Mouse (Mus musculus) hindbrain, embryonic 16.5 days (tissue): ENCODE measurements around the gene Thra. TPM values are rescaled to one million over a fixed set of nuclear protein-coding genes. Genes with fewer than 3 reads are reported as not detected.
A peak's percentile ranks its signal among the peaks of the same experiment; 100 is the strongest.
"Not testable (repeated sequence)": the region's sequence is repeated elsewhere in the genome, so short reads cannot be mapped to it uniquely, and the experiment has no call there.

Source experiments
- ATAC-seq: fragments of 200-750 bp; cut with Nextera tagmentation; 2 replicates; pipeline ENCODE4 v1.8.0; 2017; ENCODE audit warnings: moderate TSS enrichment, moderate library complexity
- H3K27ac ChIP-seq: fragments of 300-500 bp; sonication (generic); 2 replicates; pipeline ENCODE4 v1.5.1; 2014; ENCODE audit warnings: low read depth, mild to moderate bottlenecking, control low read depth, low read length, moderate library complexity
- H3K27me3 ChIP-seq: fragments of 300-500 bp; sonication (generic); replicated peaks from 2 replicates; pipeline ENCODE4 v1.6.1; 2014; ENCODE audit warnings: low read length; ENCODE audit not compliant: control insufficient read depth, insufficient read depth
- H3K36me3 ChIP-seq: fragments of 300-500 bp; sonication (generic); 2 replicates; pipeline ENCODE4 v1.6.1; 2014; ENCODE audit warnings: mild to moderate bottlenecking, low read length, moderate library complexity, mixed read lengths; ENCODE audit not compliant: control insufficient read depth, insufficient read depth
- H3K4me1 ChIP-seq: fragments of 300-500 bp; sonication (generic); 2 replicates; pipeline ENCODE4 v1.6.1; 2014; ENCODE audit warnings: low read depth, low read length; ENCODE audit not compliant: control insufficient read depth, insufficient read depth
- H3K4me2 ChIP-seq: fragments of 300-500 bp; sonication (generic); 2 replicates; pipeline ENCODE4 v1.6.1; 2014; ENCODE audit warnings: mild to moderate bottlenecking, low read length, control low read depth, moderate library complexity
- H3K4me3 ChIP-seq: fragments of 300-500 bp; sonication (generic); 2 replicates; pipeline ENCODE4 v1.5.1; 2014; ENCODE audit warnings: mild to moderate bottlenecking, low read length, control low read depth, moderate library complexity
- H3K9ac ChIP-seq: fragments of 300-500 bp; sonication (generic); 2 replicates; pipeline ENCODE4 v1.6.1; 2014; ENCODE audit warnings: low read depth, mild to moderate bottlenecking, control low read depth, low read length, moderate library complexity
- H3K9me3 ChIP-seq: fragments of 300-500 bp; sonication (generic); 2 replicates; pipeline ENCODE4 v1.6.1; 2014; ENCODE audit warnings: mild to moderate bottlenecking, low read length, moderate library complexity; ENCODE audit not compliant: control insufficient read depth
- WGBS: fragments of 180-500 bp; shearing (Covaris S2); extraction: QIAGEN DNeasy Blood & Tissue Kit; methylation state at CpG from one replicate; pipeline ENCODE4 v1.1.7; 2014; 5-methylcytosine and 5-hydroxymethylcytosine counted together
- polyA plus RNA-seq: library from polyadenylated mRNA; unstranded; fragments of >200 nt; fragmentation: Nextera tagmentation; extraction: Ambion mirVana; gene quantifications from 2 replicates; pipeline ENCODE4 v1.2.1, GENCODE M21; 2015

The Thra gene
- polyA plus RNA-seq, 1 experiment from 2014 or later: 144 TPM

DNA sequence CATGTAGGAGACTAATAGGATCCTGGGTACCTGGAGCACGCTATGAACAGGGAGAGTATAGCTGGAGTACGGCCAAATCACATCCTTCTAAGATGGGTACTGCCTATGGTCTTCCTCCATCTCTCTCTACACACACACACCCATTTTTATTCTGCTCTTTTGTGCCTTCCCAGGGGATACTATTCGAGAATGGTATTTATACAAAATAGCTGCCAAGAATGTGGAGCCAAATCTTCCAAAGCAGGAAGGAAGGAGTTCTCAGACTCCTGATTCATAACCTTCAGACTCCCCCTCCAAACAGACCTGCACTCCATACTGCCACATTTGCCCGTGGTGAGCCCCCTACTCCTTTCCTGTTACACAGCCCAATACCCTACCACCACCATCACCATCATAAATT, 9.7 kb upstream of the Thra start:
- no peak overlapping the region for H3K9ac ChIP-seq
- 67% methylated on average over 4 of the region's 4 CpGs for WGBS
- H3K27me3 ChIP-seq: no peaks in the 10 kb centered on the region
- H3K27ac ChIP-seq: peak overlapping the region; percentile 48
- 0 out of 2 replicates have a peak, but pooled peaks cover 2% of the 10 kb centered on the region for H3K9me3 ChIP-seq
- peaks cover 4% of the 10 kb centered on the region for H3K4me1 ChIP-seq
- no peaks in the 10 kb centered on the region for H3K36me3 ChIP-seq
- no peak overlapping the region for H3K4me3 ChIP-seq
- no peak for ATAC-seq
- H3K4me2 ChIP-seq: no peak overlapping the region

DNA sequence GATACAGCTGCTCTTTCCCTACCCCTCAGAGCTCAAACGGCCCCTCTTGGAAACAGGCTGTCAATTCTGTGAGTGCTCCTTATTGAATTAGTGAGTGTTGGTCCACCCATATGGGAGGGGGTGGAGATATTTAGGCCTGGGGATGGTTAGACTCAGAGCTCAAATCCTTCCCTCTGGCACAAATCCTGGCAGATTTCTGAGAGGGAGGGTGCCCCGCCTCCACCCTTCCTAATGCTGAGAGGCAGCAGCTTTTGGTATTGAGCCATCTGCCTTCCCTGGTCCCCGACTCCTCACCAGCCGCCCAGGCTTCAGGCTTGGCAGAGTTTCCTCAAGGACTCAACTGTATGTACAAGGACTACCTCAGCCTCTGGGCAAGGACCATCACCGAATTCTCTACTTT, 9.3 kb upstream of the Thra start:
- peak; percentile 28; the same call in 1 of the 2 replicates for ATAC-seq
- Histone ChIP-seq H3K4me2 (no peak overlapping the region), H3K36me3 (no peaks in the 10 kb centered on the region), H3K4me3 (no peak overlapping the region), H3K9me3 (0 out of 2 replicates have a peak, but pooled peaks cover 2% of the 10 kb centered on the region), H3K9ac (no peak overlapping the region), H3K27me3 (no peaks in the 10 kb centered on the region), H3K4me1 (peaks cover 4% of the 10 kb centered on the region), H3K27ac (peak overlapping the region; percentile 48)
- WGBS: 46% methylated on average over 5 of the region's 5 CpGs

DNA sequence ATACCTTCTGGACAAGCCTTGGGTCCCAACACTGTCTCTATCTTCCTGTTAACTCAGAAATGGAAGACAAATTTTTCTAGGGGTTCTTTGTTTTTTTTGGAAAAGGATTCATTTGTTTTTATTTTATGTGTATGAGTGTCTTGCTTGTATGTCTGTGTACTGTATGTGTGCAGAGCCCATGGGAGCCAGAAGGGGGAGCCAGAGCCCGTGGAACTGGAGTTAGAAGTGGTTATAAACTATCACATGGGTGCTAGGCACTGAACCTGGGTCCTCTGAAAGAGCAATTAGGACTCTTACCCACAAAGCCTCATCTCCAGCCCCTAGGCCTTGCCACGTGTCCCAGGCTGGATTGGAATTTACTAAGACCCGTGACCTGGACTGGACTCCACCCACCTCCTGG, 6.4 kb upstream of the Thra start:
- Histone ChIP-seq H3K36me3 (no peaks in the 10 kb centered on the region), H3K27ac (no peak overlapping the region), H3K4me3 (no peak overlapping the region), H3K4me2 (no peak overlapping the region), H3K27me3 (no peaks in the 10 kb centered on the region), H3K9ac (no peak overlapping the region), H3K4me1 (peaks cover 7% of the 10 kb centered on the region), H3K9me3 (0 out of 2 replicates have a peak, but pooled peaks cover 2% of the 10 kb centered on the region)
- ATAC-seq: no peak
- WGBS: 74% methylated on average over 3 of the region's 3 CpGs

DNA sequence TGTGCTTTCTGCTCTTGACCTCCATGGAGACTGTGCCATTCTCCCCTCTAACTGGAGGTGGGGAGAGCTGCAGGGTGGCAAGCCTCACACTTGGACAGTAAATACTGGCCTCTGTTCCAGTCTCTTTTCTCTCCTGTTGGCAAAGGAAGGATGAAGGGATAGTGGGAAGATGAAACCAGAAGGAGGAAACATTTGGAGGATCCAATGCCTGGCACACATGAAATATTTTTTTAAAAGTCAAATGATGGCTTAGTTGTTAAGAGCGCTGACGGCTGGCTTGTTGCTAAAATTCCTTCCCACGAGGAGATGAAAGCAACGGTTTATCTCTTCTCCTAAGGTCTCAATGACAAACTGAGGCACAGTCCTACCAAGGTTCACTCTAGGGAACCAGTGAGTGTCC, 5.3 kb upstream of the Thra start:
- Histone ChIP-seq H3K4me2 (no peak overlapping the region), H3K27ac (no peak overlapping the region), H3K9me3 (0 out of 2 replicates have a peak, but pooled peaks cover 2% of the 10 kb centered on the region), H3K4me3 (no peak overlapping the region), H3K9ac (no peak overlapping the region), H3K4me1 (peaks cover 16% of the 10 kb centered on the region), H3K36me3 (no peaks in the 10 kb centered on the region), H3K27me3 (no peaks in the 10 kb centered on the region)
- WGBS: 90% methylated on average over 4 of the region's 4 CpGs
- ATAC-seq: no peak

DNA sequence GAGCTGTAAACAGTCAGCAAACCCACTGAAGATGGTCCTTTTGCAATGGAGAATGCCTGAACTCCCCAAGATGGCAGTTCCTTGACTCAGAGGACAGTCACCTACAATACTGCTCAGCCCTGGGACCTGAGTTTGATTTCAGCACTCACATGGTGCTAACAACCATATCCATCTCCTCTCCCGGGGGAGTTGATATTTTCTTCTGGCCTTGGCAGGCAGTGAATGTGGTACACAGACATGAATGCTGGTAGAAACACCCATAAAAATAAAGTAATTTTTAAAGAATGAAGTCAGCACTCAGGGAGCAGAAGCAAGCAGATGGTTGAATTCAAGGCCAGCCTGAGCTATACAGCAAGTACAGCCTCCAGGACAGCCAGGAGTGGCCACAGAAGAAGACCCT, 4.3 kb upstream of the Thra start:
- no peak for ATAC-seq
- Histone ChIP-seq H3K36me3 (no peaks in the 10 kb centered on the region), H3K4me2 (no peak overlapping the region), H3K27me3 (no peaks in the 10 kb centered on the region), H3K4me1 (peaks cover 18% of the 10 kb centered on the region), H3K27ac (no peak overlapping the region), H3K9ac (no peak overlapping the region), H3K4me3 (no peak overlapping the region), H3K9me3 (0 out of 2 replicates have a peak, but pooled peaks cover 2% of the 10 kb centered on the region)
- 89% methylated on average over 1 of the region's 1 CpGs for WGBS

DNA sequence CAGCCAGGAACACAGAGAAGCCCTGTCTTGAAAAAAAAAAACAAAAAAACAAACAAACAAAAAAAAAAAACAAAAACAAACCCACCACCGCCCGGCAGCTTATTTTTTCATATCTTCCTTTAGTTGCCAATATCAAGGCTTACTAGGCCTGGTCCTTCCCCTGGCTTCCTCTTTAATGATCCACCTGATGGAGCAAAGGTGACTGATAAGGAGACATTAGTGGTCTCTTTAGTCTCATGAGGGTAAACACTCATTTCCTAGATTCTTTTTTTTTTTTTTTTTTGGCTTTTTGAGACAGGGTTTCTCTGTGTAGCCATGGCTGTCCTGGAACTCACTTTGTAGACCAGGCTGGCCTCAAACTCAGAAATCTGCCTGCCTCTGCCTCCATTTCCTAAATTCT, 3.2 kb upstream of the Thra start:
- not testable (repeated sequence) for H3K27me3 ChIP-seq, ATAC-seq, H3K27ac ChIP-seq, H3K4me2 ChIP-seq, H3K4me3 ChIP-seq, H3K36me3 ChIP-seq, H3K9ac ChIP-seq, H3K9me3 ChIP-seq
- WGBS: 100% methylated on average over 2 of the region's 2 CpGs
- peaks cover 18% of the 10 kb centered on the region for H3K4me1 ChIP-seq

DNA sequence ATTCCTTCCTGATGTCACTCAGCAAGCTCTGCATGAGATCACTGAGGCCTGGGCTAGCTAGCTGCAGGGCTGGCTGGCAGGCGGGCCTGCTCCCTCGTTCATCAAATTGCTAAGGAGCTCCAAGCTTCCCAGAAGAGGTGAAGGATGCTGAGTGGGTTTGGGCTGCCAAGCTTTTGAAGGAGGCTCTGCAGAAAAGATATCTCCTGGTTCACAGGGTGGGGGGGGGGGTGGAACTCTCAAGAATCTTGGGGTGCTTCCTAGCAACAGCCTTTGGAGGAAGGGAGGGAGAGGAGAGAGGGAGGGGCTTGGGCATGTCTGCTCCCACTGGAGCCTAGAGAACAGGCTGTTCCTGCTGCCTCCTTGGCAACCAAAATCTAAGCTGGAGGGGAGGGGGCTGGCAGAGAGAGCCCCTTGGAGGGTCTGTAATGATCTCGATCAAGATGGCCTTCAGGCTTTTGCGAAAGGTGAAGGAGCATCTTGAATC, 2.0 kb upstream of the Thra start:
- ATAC-seq: 0 out of 2 replicates have a peak, but pooled peaks have one; percentile 10
- no peaks in the 10 kb centered on the region for H3K36me3 ChIP-seq
- 22% methylated on average over 4 of the region's 4 CpGs for WGBS
- 0 out of 2 replicates have a peak, but pooled peaks cover 2% of the 10 kb centered on the region for H3K9me3 ChIP-seq
- H3K4me2 ChIP-seq: peak overlapping the region; percentile 2; the same call in 1 of the 2 replicates
- no peaks in the 10 kb centered on the region for H3K27me3 ChIP-seq
- H3K9ac ChIP-seq: peak overlapping the region; percentile 24; the same call in 1 of the 2 replicates
- peaks cover 18% of the 10 kb centered on the region for H3K4me1 ChIP-seq
- peak overlapping the region; percentile 71 for H3K27ac ChIP-seq
- H3K4me3 ChIP-seq: no peak overlapping the region

DNA sequence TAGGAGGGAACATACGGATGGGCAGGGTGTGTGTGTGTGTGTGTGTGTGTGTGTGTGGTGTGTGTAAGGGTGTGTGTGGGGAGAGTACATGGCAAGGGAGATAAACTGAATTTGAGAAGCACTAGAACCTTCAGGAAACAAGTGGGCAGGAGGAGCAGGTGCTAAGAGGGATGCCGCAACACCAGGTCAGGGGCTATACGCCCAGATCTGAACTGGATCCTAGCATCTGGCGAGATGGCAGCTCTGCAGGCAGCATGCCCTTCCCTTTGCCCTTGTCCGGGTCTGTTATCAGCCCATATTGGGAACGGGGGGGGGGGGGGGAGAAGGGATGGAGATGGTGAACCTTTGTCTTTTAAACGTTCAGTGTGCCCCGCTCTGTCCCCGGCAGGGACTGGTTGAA, 1.5 kb upstream of the Thra start:
- peak overlapping the region; percentile 2; the same call in 1 of the 2 replicates for H3K4me2 ChIP-seq
- H3K4me3 ChIP-seq: no peak overlapping the region
- peak overlapping the region; percentile 71 for H3K27ac ChIP-seq
- H3K9me3 ChIP-seq: 0 out of 2 replicates have a peak, but pooled peaks cover 2% of the 10 kb centered on the region
- peak overlapping the region; percentile 24; the same call in 1 of the 2 replicates for H3K9ac ChIP-seq
- H3K4me1 ChIP-seq: peaks cover 22% of the 10 kb centered on the region
- ATAC-seq: no peak
- no peaks in the 10 kb centered on the region for H3K27me3 ChIP-seq
- no peaks in the 10 kb centered on the region for H3K36me3 ChIP-seq
- WGBS: 57% methylated on average over 7 of the region's 9 CpGs

DNA sequence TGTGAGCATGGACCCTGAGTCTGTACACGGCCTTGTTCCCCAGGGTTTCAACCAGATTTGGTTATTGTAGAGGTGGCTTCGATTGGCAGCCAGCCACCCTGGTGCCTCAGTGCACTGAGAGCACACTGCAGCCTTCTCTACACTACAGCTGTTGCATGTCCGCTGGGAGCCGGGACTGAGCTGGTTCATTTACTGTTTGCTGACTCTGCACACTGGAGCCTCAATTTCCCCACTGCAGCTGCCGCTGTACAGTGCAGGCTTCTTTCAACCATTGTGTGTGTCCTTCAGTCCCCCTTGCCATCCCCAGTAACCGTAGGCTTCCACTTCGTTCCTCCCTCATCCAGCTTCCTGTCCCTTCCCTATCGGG, 429 bp upstream of the Thra start:
- H3K9ac ChIP-seq: peak overlapping the region; percentile 99
- 3% methylated on average over 8 of the region's 8 CpGs for WGBS
- peak overlapping the region; percentile 85 for H3K4me3 ChIP-seq
- H3K4me2 ChIP-seq: peak overlapping the region; percentile 91
- H3K27me3 ChIP-seq: no peaks in the 10 kb centered on the region
- H3K4me1 ChIP-seq: peaks cover 33% of the 10 kb centered on the region
- H3K27ac ChIP-seq: peak overlapping the region; percentile 100
- H3K36me3 ChIP-seq: no peaks in the 10 kb centered on the region
- H3K9me3 ChIP-seq: no peaks in the 10 kb centered on the region
- peak; percentile 25; the same call in 1 of the 2 replicates for ATAC-seq
